Mouse (Mus musculus) midbrain, embryonic 13.5 days (tissue): ENCODE data around the gene Sin3b. TPM values are rescaled to one million over a fixed set of nuclear protein-coding genes. Genes with fewer than 3 reads are reported as not detected.
"Not testable (repeated sequence)": the region's sequence is repeated elsewhere in the genome, so short reads cannot be mapped to it uniquely, and the experiment has no call there.

Experiments used
- ATAC-seq: fragments of 200-750 bp; cut with Nextera tagmentation; 2 replicates; pipeline ENCODE4 v1.8.0; 2017; ENCODE audit warnings: mild to moderate bottlenecking, moderate TSS enrichment, moderate library complexity
- H3K27ac ChIP-seq: fragments of 300-500 bp; sonication (generic); 2 replicates; pipeline ENCODE4 v1.5.1; 2015; ENCODE audit warnings: inconsistent platforms, mild to moderate bottlenecking, moderate library complexity
- H3K27me3 ChIP-seq: fragments of 300-500 bp; sonication (generic); 2 replicates; pipeline ENCODE4 v1.6.1; 2015; ENCODE audit warnings: mild to moderate bottlenecking, inconsistent platforms
- H3K36me3 ChIP-seq: fragments of 300-500 bp; sonication (generic); 2 replicates; pipeline ENCODE4 v1.6.1; 2015; ENCODE audit warnings: mild to moderate bottlenecking, inconsistent platforms
- H3K4me1 ChIP-seq: fragments of 300-500 bp; sonication (generic); replicated peaks from 2 replicates; pipeline ENCODE4 v1.6.1; 2015; ENCODE audit warnings: inconsistent platforms
- H3K4me2 ChIP-seq: fragments of 300-500 bp; sonication (generic); replicated peaks from 2 replicates; pipeline ENCODE4 v1.6.1; 2015; ENCODE audit warnings: moderate library complexity, mild to moderate bottlenecking, inconsistent platforms
- H3K4me3 ChIP-seq: fragments of 300-500 bp; sonication (generic); replicated peaks from 2 replicates; pipeline ENCODE4 v1.5.1; 2015; ENCODE audit warnings: mild to moderate bottlenecking, inconsistent platforms
- H3K9ac ChIP-seq: fragments of 300-500 bp; sonication (generic); replicated peaks from 2 replicates; pipeline ENCODE4 v1.6.1; 2015; ENCODE audit warnings: mild to moderate bottlenecking, inconsistent platforms
- H3K9me3 ChIP-seq: fragments of 300-500 bp; sonication (generic); 2 replicates; pipeline ENCODE4 v1.6.1; 2016; ENCODE audit warnings: mild to moderate bottlenecking, inconsistent platforms
- WGBS: fragments of 180-500 bp; shearing (Covaris S2); methylation state at CpG from one replicate; pipeline ENCODE4 v1.1.7; 2015; 5-methylcytosine and 5-hydroxymethylcytosine counted together
- polyA plus RNA-seq: library from polyadenylated mRNA; unstranded; fragments of >200 nt; fragmentation: Nextera tagmentation; extraction: Ambion mirVana; gene quantifications from 2 replicates; pipeline ENCODE4 v1.2.1, GENCODE M21; 2015

Sin3b gene
- polyA plus RNA-seq: 176 and 182 TPM in 2 replicates

- H3K27me3 ChIP-seq: no peaks in the 10 kb centered on the region
- no peaks in the 10 kb centered on the region for H3K9me3 ChIP-seq
- H3K9ac ChIP-seq: peak within 1 kb of the TSS; percentile 95
- peak within 1 kb of the TSS; percentile 67 for H3K27ac ChIP-seq
- peak within 1 kb of the TSS; percentile 98 for H3K4me2 ChIP-seq
- peaks cover 34% of the 10 kb centered on the region for H3K36me3 ChIP-seq
- H3K4me1 ChIP-seq: peaks cover 13% of the 10 kb centered on the region
- WGBS: 14% methylated on average over 55 of the region's 56 CpGs
- peak; percentile 99 for ATAC-seq
- H3K4me3 ChIP-seq: peak within 1 kb of the TSS; percentile 92
These were observed at the start of gene Sin3b for GRCm38 (mm10) chr8:72722769-72723650. Gene Sin3b (plus strand): TSS chr8:72723285.

GRCm38 (mm10) chr8:72674184-72674583 is 48.9 kb upstream of the Sin3b start:
- H3K4me3 ChIP-seq: no peak overlapping the region
- H3K9ac ChIP-seq: no peak overlapping the region
- H3K27me3 ChIP-seq: no peaks in the 10 kb centered on the region
- no peaks in the 10 kb centered on the region for H3K4me1 ChIP-seq
- no peaks in the 10 kb centered on the region for H3K36me3 ChIP-seq
- H3K9me3 ChIP-seq: no peaks in the 10 kb centered on the region
- WGBS: 92% methylated on average over 2 of the region's 2 CpGs
- H3K27ac ChIP-seq: no peak overlapping the region
- H3K4me2 ChIP-seq: no peak overlapping the region
- no peak for ATAC-seq

GRCm38 (mm10) chr8:72676436-72676835 is 46.6 kb upstream of the Sin3b start:
- H3K4me3 ChIP-seq: no peak overlapping the region
- no peak overlapping the region for H3K27ac ChIP-seq
- no peaks in the 10 kb centered on the region for H3K4me1 ChIP-seq
- H3K9me3 ChIP-seq: no peaks in the 10 kb centered on the region
- no peak for ATAC-seq
- H3K27me3 ChIP-seq: no peaks in the 10 kb centered on the region
- H3K36me3 ChIP-seq: no peaks in the 10 kb centered on the region
- H3K4me2 ChIP-seq: no peak overlapping the region
- no peak overlapping the region for H3K9ac ChIP-seq
- 60% methylated on average over 4 of the region's 4 CpGs for WGBS

GRCm38 (mm10) chr8:72676844-72677243 is 46.2 kb upstream of the Sin3b start:
- H3K36me3 ChIP-seq, H3K9me3 ChIP-seq, H3K27me3 ChIP-seq, H3K4me2 ChIP-seq, H3K9ac ChIP-seq, ATAC-seq, H3K4me3 ChIP-seq, H3K4me1 ChIP-seq, H3K27ac ChIP-seq: not testable (repeated sequence)
- 45% methylated on average over 2 of the region's 2 CpGs for WGBS

GRCm38 (mm10) chr8:72677331-72677730 is 45.8 kb upstream of the Sin3b start:
- 66% methylated on average over 5 of the region's 5 CpGs for WGBS
- ATAC-seq: no peak
- Histone ChIP-seq H3K4me3 (no peak overlapping the region), H3K27ac (no peak overlapping the region), H3K4me2 (no peak overlapping the region), H3K4me1 (no peaks in the 10 kb centered on the region), H3K9ac (no peak overlapping the region), H3K27me3 (no peaks in the 10 kb centered on the region), H3K9me3 (no peaks in the 10 kb centered on the region), H3K36me3 (no peaks in the 10 kb centered on the region)

GRCm38 (mm10) chr8:72680133-72680532 is 43.0 kb upstream of the Sin3b start:
- Histone ChIP-seq H3K27ac (no peak overlapping the region), H3K9me3 (no peaks in the 10 kb centered on the region), H3K4me2 (no peak overlapping the region), H3K9ac (no peak overlapping the region), H3K4me3 (no peak overlapping the region), H3K4me1 (no peaks in the 10 kb centered on the region), H3K36me3 (no peaks in the 10 kb centered on the region), H3K27me3 (no peaks in the 10 kb centered on the region)
- peak; percentile 60; the same call in 1 of the 2 replicates for ATAC-seq
- 7% methylated on average over 3 of the region's 3 CpGs for WGBS

- Histone ChIP-seq H3K4me3 (no peak overlapping the region), H3K27ac (no peak overlapping the region), H3K4me2 (no peak overlapping the region), H3K9me3 (no peaks in the 10 kb centered on the region), H3K9ac (no peak overlapping the region), H3K36me3 (no peaks in the 10 kb centered on the region), H3K4me1 (no peaks in the 10 kb centered on the region), H3K27me3 (no peaks in the 10 kb centered on the region)
- WGBS: 88% methylated on average over 4 of the region's 4 CpGs
- no peak for ATAC-seq
These were observed 40.9 kb upstream of the Sin3b start for GRCm38 (mm10) chr8:72682051-72682687.

- Histone ChIP-seq H3K27ac (no peak overlapping the region), H3K27me3 (no peaks in the 10 kb centered on the region), H3K36me3 (no peaks in the 10 kb centered on the region), H3K4me3 (no peak overlapping the region), H3K9ac (no peak overlapping the region), H3K4me2 (no peak overlapping the region), H3K9me3 (no peaks in the 10 kb centered on the region), H3K4me1 (no peaks in the 10 kb centered on the region)
- no peak for ATAC-seq
- WGBS: 70% methylated on average over 2 of the region's 2 CpGs
These were observed 40.0 kb upstream of the Sin3b start for GRCm38 (mm10) chr8:72683010-72683521.

GRCm38 (mm10) chr8:72683572-72684099 is 39.4 kb upstream of the Sin3b start:
- not testable (repeated sequence) for H3K9me3 ChIP-seq, H3K4me3 ChIP-seq
- WGBS: 90% methylated on average over 5 of the region's 5 CpGs

GRCm38 (mm10) chr8:72698349-72698926 is 24.6 kb upstream of the Sin3b start:
- WGBS: 99% methylated on average over 2 of the region's 2 CpGs
- peak; percentile 64; the same call in 1 of the 2 replicates for ATAC-seq
- H3K27ac ChIP-seq: no peak overlapping the region
- no peaks in the 10 kb centered on the region for H3K36me3 ChIP-seq
- no peaks in the 10 kb centered on the region for H3K27me3 ChIP-seq
- H3K9me3 ChIP-seq: no peaks in the 10 kb centered on the region; the same call in 1 of the 2 replicates
- H3K4me1 ChIP-seq: no peaks in the 10 kb centered on the region
- no peak overlapping the region for H3K4me2 ChIP-seq
- H3K4me3 ChIP-seq: no peak overlapping the region
- H3K9ac ChIP-seq: no peak overlapping the region

More at GRCm38 (mm10) chr8:72683572-72684099, 39.4 kb upstream of the Sin3b start:
- not testable (repeated sequence) for H3K4me2 ChIP-seq, H3K9ac ChIP-seq, H3K36me3 ChIP-seq, H3K27ac ChIP-seq, H3K4me1 ChIP-seq, H3K27me3 ChIP-seq, ATAC-seq

GRCm38 (mm10) chr8:72712569-72712968 is 10.5 kb upstream of the Sin3b start:
- Histone ChIP-seq H3K9me3 (no peaks in the 10 kb centered on the region), H3K27me3 (no peaks in the 10 kb centered on the region), H3K9ac (no peak overlapping the region), H3K4me2 (no peak overlapping the region), H3K36me3 (no peaks in the 10 kb centered on the region), H3K4me1 (no peaks in the 10 kb centered on the region), H3K27ac (no peak overlapping the region), H3K4me3 (no peak overlapping the region)
- ATAC-seq: 0 out of 2 replicates have a peak, but pooled peaks have one; percentile 24
- WGBS: 42% methylated on average over 6 of the region's 6 CpGs

GRCm38 (mm10) chr8:72716594-72716993 is 6.5 kb upstream of the Sin3b start:
- Histone ChIP-seq H3K27me3 (no peaks in the 10 kb centered on the region), H3K27ac (no peak overlapping the region), H3K4me1 (no peaks in the 10 kb centered on the region), H3K36me3 (no peaks in the 10 kb centered on the region), H3K9ac (no peak overlapping the region), H3K9me3 (no peaks in the 10 kb centered on the region), H3K4me3 (no peak overlapping the region), H3K4me2 (no peak overlapping the region)
- 87% methylated on average over 5 of the region's 5 CpGs for WGBS
- no peak for ATAC-seq
